Mouse (Mus musculus) heart, adult 2 months (tissue): Measurements from ENCODE around the gene Chd5. TPM values are rescaled to one million over a fixed set of nuclear protein-coding genes. Genes with fewer than 3 reads are reported as not detected.

Experiments used
- DNase-seq, 2 experiments: peaks; one replicate each; pipeline ENCODE4 v3.0.0; 2021
- H3K27ac ChIP-seq: fragments of 200-600 bp; 2 replicates; pipeline ENCODE4 v1.8.1; 2022
- H3K27me3 ChIP-seq: fragments of 200-500 bp; 2 replicates; pipeline ENCODE4 v1.6.1; 2012; ENCODE audit warnings: mild to moderate bottlenecking, low read length, inconsistent platforms, mixed read lengths; ENCODE audit not compliant: control insufficient read depth, insufficient read depth
- H3K36me3 ChIP-seq: fragments of 200-500 bp; 2 replicates; pipeline ENCODE4 v1.6.1; 2012; ENCODE audit warnings: low read length, inconsistent platforms; ENCODE audit not compliant: control insufficient read depth, insufficient read depth
- H3K4me1 ChIP-seq: fragments of 200-500 bp; 2 replicates; pipeline ENCODE4 v1.6.1; 2011; ENCODE audit warnings: low read length; ENCODE audit not compliant: control insufficient read depth, insufficient read depth
- H3K4me3 ChIP-seq: fragments of 200-600 bp; 2 replicates; pipeline ENCODE4 v1.8.1; 2022
- H3K79me2 ChIP-seq: fragments of 200-500 bp; replicated peaks from 2 replicates; pipeline ENCODE4 v1.6.1; 2012; ENCODE audit warnings: mild to moderate bottlenecking, inconsistent platforms, low read length, moderate library complexity, mixed read lengths; ENCODE audit not compliant: control insufficient read depth, insufficient read depth
- H3K9ac ChIP-seq: fragments of 200-500 bp; 2 replicates; pipeline ENCODE4 v1.6.1; 2012; ENCODE audit warnings: low read depth, mild to moderate bottlenecking, control low read depth, inconsistent platforms, low read length, mixed read lengths
- CTCF ChIP-seq: fragments of 200-600 bp; IDR thresholded peaks from 2 replicates; pipeline ENCODE4 v1.8.1; 2022; ENCODE audit warnings: antibody characterized with exemption, mild to moderate bottlenecking, moderate library complexity
- EP300 ChIP-seq: fragments of 200-500 bp; IDR thresholded peaks from 2 replicates; pipeline ENCODE4 v1.6.1; 2011; ENCODE audit warnings: low read depth, low read length, control low read depth; ENCODE audit not compliant: insufficient read depth
- POLR2A ChIP-seq: fragments of 200-500 bp; IDR thresholded peaks from 2 replicates; pipeline ENCODE4 v1.6.1; 2011; ENCODE audit warnings: mild to moderate bottlenecking, low read depth, low read length, control low read depth; ENCODE audit not compliant: insufficient read depth
- WGBS: fragments of 180-500 bp; shearing (Covaris S2); methylation state at CpG from one replicate; pipeline ENCODE4 v1.1.7; 2018; 5-methylcytosine and 5-hydroxymethylcytosine counted together
- intact Hi-C: fragments of 180-260 bp; cut with DNase I; formaldehyde crosslinking; loops from one replicate; pipeline ENCODE4 v1.15.1; 2025
- polyA plus RNA-seq: library from polyadenylated mRNA; depleted of rRNA; stranded (reverse); fragments of >200 nt; gene quantifications from 2 replicates; pipeline ENCODE4 v1.2.3, GENCODE M21; 2012; rRNA removed
- total RNA-seq, 2 experiments: library from RNA; stranded (reverse); gene quantifications; 2 replicates each; pipeline ENCODE4 v1.2.3; 2021

The Chd5 gene
- total and polyA plus RNA-seq, 3 experiments: 0.13 to 0.48 (median 0.18) TPM

DNA sequence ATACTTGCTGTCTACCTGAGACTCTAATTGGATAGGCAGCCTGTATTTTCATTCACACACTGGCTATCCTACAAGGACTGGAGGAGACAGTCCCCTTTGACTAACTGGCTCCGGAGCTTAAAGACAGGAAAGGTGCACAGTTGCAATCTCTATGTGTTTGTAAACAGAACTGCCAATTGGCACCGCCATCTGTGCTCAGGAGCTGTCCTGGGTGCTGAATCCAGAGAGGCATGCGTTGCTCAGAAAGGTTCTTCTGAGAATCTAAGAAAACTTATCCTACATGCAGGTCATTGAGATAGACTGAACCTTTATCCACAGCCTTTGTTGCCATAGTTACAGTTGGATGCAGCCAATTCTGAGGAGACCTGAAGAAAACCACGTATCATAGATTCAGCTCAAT lies 85.9 kb downstream of the Chd5 start:
- intact Hi-C loops: no loop called here
- Histone ChIP-seq H3K4me1 (no peaks in the 10 kb centered on the region), H3K4me3 (no peak overlapping the region), H3K9ac (no peak overlapping the region), H3K36me3 (no peaks in the 10 kb centered on the region), H3K79me2 (no peaks in the 10 kb centered on the region), H3K27ac (no peak overlapping the region), H3K27me3 (no peaks in the 10 kb centered on the region; the same call in 1 of the 2 replicates)
- 40% methylated on average over 4 of the region's 4 CpGs for WGBS
- DNase-seq: no peak
- no peak for TF ChIP-seq EP300
- TF ChIP-seq POLR2A: no peak
- TF ChIP-seq CTCF: no peak

DNA sequence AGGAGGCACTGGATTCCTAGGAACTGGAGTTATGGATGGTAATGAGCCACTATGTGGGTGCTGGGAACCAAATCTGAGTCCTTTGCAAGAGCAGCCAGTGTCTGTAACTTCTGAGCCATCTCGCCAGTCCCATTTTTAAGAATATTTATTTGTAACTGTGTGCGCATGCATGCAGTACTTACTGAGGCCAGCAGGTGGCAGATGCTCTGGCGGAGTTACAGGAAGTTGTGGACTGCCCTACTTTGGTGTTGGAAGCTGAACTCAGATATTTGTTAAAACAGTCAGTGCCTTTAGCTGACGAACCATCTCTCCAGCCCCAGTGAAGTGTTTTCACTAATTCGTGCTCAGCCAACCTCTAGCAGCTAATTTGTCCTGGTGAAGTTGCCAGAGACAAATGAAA lies 86.5 kb downstream of the Chd5 start:
- Histone ChIP-seq H3K79me2 (no peaks in the 10 kb centered on the region), H3K4me1 (no peaks in the 10 kb centered on the region), H3K27me3 (no peaks in the 10 kb centered on the region; the same call in 1 of the 2 replicates), H3K4me3 (no peak overlapping the region), H3K9ac (no peak overlapping the region), H3K27ac (no peak overlapping the region), H3K36me3 (no peaks in the 10 kb centered on the region)
- WGBS: 66% methylated on average over 5 of the region's 5 CpGs
- peak; percentile 64 for TF ChIP-seq CTCF
- TF ChIP-seq POLR2A: no peak
- no peak for DNase-seq
- intact Hi-C loops: no loop called here

DNA sequence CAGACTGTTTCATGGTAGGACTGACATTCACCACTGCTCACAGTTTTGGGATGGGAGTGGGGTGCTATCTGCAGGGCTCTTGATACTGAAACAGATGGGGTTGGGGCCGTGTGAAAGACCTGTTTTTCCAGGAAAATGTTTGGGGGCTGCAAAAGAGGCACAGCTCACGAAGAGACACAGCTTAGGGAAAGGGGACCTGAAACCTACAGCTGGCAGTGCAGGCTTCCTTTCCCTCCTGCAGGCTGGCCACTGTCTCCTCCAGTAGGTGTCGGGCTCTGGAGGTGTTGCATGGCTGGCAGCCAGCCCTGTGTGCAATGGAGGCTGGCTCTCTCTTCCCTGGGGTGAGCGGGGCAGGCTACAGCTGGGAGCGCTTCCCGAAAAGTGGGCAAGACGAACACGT lies 89.8 kb downstream of the Chd5 start:
- H3K9ac ChIP-seq: no peak overlapping the region
- no peaks in the 10 kb centered on the region for H3K36me3 ChIP-seq
- H3K27ac ChIP-seq: no peak overlapping the region
- no peak for TF ChIP-seq POLR2A
- no peak for TF ChIP-seq EP300
- TF ChIP-seq CTCF: no peak
- no peaks in the 10 kb centered on the region for H3K4me1 ChIP-seq
- intact Hi-C loops: no loop called here
- H3K4me3 ChIP-seq: no peak overlapping the region
- DNase-seq: no peak
- H3K27me3 ChIP-seq: no peaks in the 10 kb centered on the region; the same call in 1 of the 2 replicates
- 42% methylated on average over 8 of the region's 8 CpGs for WGBS
- no peaks in the 10 kb centered on the region for H3K79me2 ChIP-seq

DNA sequence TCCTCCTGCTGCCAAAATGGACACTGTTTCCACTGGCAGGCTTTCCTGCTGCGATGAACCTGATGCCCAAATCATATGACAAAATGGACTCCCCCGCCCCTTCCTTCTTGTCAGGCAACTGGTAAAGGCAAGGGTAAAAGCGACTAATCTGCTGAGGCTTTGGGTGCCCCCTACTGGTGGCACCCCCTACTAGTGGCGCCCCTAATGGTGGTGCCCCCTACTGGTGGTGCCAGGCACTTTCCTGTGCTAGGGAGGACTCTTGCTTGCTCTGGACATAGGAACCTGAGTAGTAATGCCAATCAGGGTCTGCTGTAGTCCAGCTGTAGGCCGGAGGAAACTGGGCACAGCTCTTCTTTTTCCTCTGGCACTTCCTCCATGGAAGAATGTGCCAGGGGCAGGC lies 93.9 kb downstream of the Chd5 start:
- Histone ChIP-seq H3K79me2 (no peaks in the 10 kb centered on the region), H3K36me3 (no peaks in the 10 kb centered on the region), H3K27ac (no peak overlapping the region), H3K9ac (no peak overlapping the region), H3K27me3 (no peaks in the 10 kb centered on the region), H3K4me1 (no peaks in the 10 kb centered on the region), H3K4me3 (no peak overlapping the region)
- peak; percentile 26 to 50 for DNase-seq
- TF ChIP-seq EP300 (no peak), CTCF (peak; percentile 86)
- intact Hi-C loops: loop anchor here (10.0 kb wide), 1 partner anchor 218 kb away; no protein-coding TSS in a partner anchor
- 47% methylated on average over 5 of the region's 5 CpGs for WGBS

DNA sequence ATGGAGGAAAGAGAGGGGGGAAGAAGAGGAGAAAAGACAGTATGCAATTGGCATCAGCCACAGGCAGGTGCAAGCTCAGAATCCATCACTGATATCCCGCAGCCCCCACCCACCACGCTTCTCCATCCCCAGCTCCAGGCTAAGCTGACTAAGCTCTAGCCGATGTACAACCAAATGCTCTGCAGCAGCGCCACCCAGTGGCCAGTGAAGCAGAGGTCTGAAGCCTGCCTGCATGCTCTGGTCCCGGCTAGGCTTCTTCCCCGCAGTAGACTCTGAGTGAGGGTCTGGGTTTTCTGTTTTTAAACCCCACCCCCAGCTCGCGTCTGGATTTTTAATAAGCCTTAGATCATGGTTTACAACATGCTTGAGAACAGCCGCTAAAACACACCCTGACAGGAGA lies 96.4 kb downstream of the Chd5 start:
- DNase-seq: peak; percentile 80 to 88
- H3K27ac ChIP-seq: no peak overlapping the region
- no peaks in the 10 kb centered on the region for H3K27me3 ChIP-seq
- intact Hi-C loops: loop anchor here (1.0 to 10.0 kb wide), 3 partner anchors 102 to 262 kb away; no protein-coding TSS in a partner anchor
- 9% methylated on average over 9 of the region's 9 CpGs for WGBS
- H3K36me3 ChIP-seq: no peaks in the 10 kb centered on the region
- H3K9ac ChIP-seq: no peak overlapping the region
- H3K4me3 ChIP-seq: peak overlapping the region; percentile 29; the same call in 1 of the 2 replicates
- no peak for TF ChIP-seq POLR2A
- peak; percentile 64 for TF ChIP-seq CTCF
- peak; percentile 76; the same call in 1 of the 2 replicates for TF ChIP-seq EP300
- no peaks in the 10 kb centered on the region for H3K4me1 ChIP-seq
- no peaks in the 10 kb centered on the region for H3K79me2 ChIP-seq

DNA sequence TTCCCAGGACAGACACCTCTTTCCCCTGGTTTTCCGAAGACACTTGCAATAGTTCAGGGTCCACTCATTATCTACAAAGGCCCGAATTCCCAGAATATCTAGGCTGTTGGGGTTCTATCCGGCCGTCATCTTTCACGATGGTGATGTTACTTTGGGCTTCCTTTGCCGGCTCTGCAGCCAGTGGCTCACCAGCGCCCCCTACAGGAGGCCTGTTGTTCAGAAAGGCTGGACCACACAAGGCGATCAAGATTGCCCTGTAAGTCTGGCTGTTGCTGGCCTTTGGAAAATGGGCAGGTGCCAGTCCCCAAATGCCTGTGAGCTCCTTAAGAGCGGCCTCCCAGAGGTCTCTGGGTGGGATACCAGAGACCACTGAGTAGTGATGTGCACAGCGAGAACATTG lies 96.8 kb downstream of the Chd5 start:
- intact Hi-C loops: loop anchor here (1.0 to 10.0 kb wide), 3 partner anchors 102 to 262 kb away; no protein-coding TSS in a partner anchor
- peak; percentile 62 to 82 for DNase-seq
- Histone ChIP-seq H3K4me1 (no peaks in the 10 kb centered on the region), H3K27ac (no peak overlapping the region), H3K4me3 (peak overlapping the region; percentile 29; the same call in 1 of the 2 replicates), H3K9ac (no peak overlapping the region), H3K79me2 (no peaks in the 10 kb centered on the region), H3K27me3 (no peaks in the 10 kb centered on the region), H3K36me3 (no peaks in the 10 kb centered on the region)
- 15% methylated on average over 10 of the region's 10 CpGs for WGBS
- TF ChIP-seq CTCF: peak; percentile 68
- no peak for TF ChIP-seq EP300

Other genes starting within 250 kb of the Chd5 start
- 1 to 10 TPM; 1.4 to 2.4 TPM for gene Tnfrsf25, start 222.7 kb upstream of the Chd5 start, total RNA-seq
- gene Tnfrsf25, start 222.7 kb upstream of the Chd5 start, polyA plus RNA-seq: 6.1 and 7.4 TPM in 2 replicates
- gene Espn, start 186.3 kb upstream of the Chd5 start, total RNA-seq: 1 to 10 TPM; 2.4 to 2.5 TPM
- 2.7 and 3.2 TPM in 2 replicates for gene Espn, start 186.3 kb upstream of the Chd5 start, polyA plus RNA-seq
- gene Hes2, start 179.8 kb upstream of the Chd5 start, total RNA-seq: not detected
- not detected in 2 replicates for gene Hes2, start 179.8 kb upstream of the Chd5 start, polyA plus RNA-seq
- 10 to 100 TPM; 58.1 to 64.8 TPM for gene Acot7, start 160.5 kb upstream of the Chd5 start, total RNA-seq
- gene Acot7, start 160.5 kb upstream of the Chd5 start, polyA plus RNA-seq: 51.7 and 65.0 TPM in 2 replicates
- 10 to 100 TPM in 1 of 2 experiments, 1 to 10 TPM in 1; 8.6 to 11.9 TPM for gene Gpr153, start 64.4 kb upstream of the Chd5 start, total RNA-seq
- 18.0 and 24.0 TPM in 2 replicates for gene Gpr153, start 64.4 kb upstream of the Chd5 start, polyA plus RNA-seq
- gene Hes3, start 47.0 kb upstream of the Chd5 start, total RNA-seq: not detected
- gene Hes3, start 47.0 kb upstream of the Chd5 start, polyA plus RNA-seq: not detected in 2 replicates
- 10 to 100 TPM; 26.4 to 28.2 TPM for gene Icmt, start 41.4 kb upstream of the Chd5 start, total RNA-seq
- 17.7 and 27.2 TPM in 2 replicates for gene Icmt, start 41.4 kb upstream of the Chd5 start, polyA plus RNA-seq
- 10 to 100 TPM; 34.5 to 47.7 TPM for gene Rnf207, start 19.7 kb upstream of the Chd5 start, total RNA-seq
- 155 and 167 TPM in 2 replicates for gene Rnf207, start 19.7 kb upstream of the Chd5 start, polyA plus RNA-seq
- gene Rpl22, start 12.9 kb upstream of the Chd5 start, total RNA-seq: 100 to 1,000 TPM; 242 to 276 TPM
- gene Rpl22, start 12.9 kb upstream of the Chd5 start, polyA plus RNA-seq: 40.9 and 76.8 TPM in 2 replicates
- gene Nphp4, start 138.1 kb downstream of the Chd5 start, total RNA-seq: under 1 TPM; 0.57 to 0.70 TPM
- gene Nphp4, start 138.1 kb downstream of the Chd5 start, polyA plus RNA-seq: 0.82 and 1.3 TPM in 2 replicates
- gene Kcnab2, start 139.2 kb downstream of the Chd5 start, total RNA-seq: 1 to 10 TPM; 2.3 to 3.5 TPM
- gene Kcnab2, start 139.2 kb downstream of the Chd5 start, polyA plus RNA-seq: 1.6 and 2.1 TPM in 2 replicates